Mouse (Mus musculus): ENCODE data around the gene Lamb3. TPM values are rescaled to one million over a fixed set of nuclear protein-coding genes. Genes with fewer than 3 reads are reported as not detected.

Gene Lamb3
- 10 to 100 TPM; 10.7 to 16.0 (median 11.5) TPM for total RNA-seq (2022)

- no peak for DNase-seq (ENCODE audit: low spot score)
Measured at GRCm38 (mm10) chr1:193207503-193207902, at the start of gene Lamb3. Gene Lamb3 (plus strand): TSS chr1:193207699.

GRCm38 (mm10) chr1:193159163-193159562, 48.3 kb upstream of the Lamb3 start:
- no peak for DNase-seq (ENCODE audit: low spot score)

- DNase-seq (ENCODE audit: low spot score): no peak
Measured at GRCm38 (mm10) chr1:193159613-193160012, 47.9 kb upstream of the Lamb3 start.

- DNase-seq (ENCODE audit: low spot score): no peak
Measured at GRCm38 (mm10) chr1:193160317-193161032, 47.0 kb upstream of the Lamb3 start.

GRCm38 (mm10) chr1:193167746-193168145, 39.8 kb upstream of the Lamb3 start, which contains the start of gene A130010J15Rik:
Gene A130010J15Rik (plus strand): TSS chr1:193168046.
- no peak for DNase-seq (ENCODE audit: low spot score)

GRCm38 (mm10) chr1:193169228-193169627, 38.3 kb upstream of the Lamb3 start:
- DNase-seq (ENCODE audit: low spot score): no peak

- DNase-seq (ENCODE audit: low spot score): no peak
Measured at GRCm38 (mm10) chr1:193169856-193170255, 37.6 kb upstream of the Lamb3 start.

GRCm38 (mm10) chr1:193172991-193173809, 34.3 kb upstream of the Lamb3 start:
- DNase-seq (ENCODE audit: low spot score): peak; percentile 98

GRCm38 (mm10) chr1:193173810-193174129, 33.7 kb upstream of the Lamb3 start:
- DNase-seq (ENCODE audit: low spot score): no peak

GRCm38 (mm10) chr1:193174143-193174733, 33.3 kb upstream of the Lamb3 start:
- no peak for DNase-seq (ENCODE audit: low spot score)

GRCm38 (mm10) chr1:193181104-193181503, 26.4 kb upstream of the Lamb3 start:
- DNase-seq (ENCODE audit: low spot score): no peak

- no peak for DNase-seq (ENCODE audit: low spot score)
Measured at GRCm38 (mm10) chr1:193188257-193188656, 19.2 kb upstream of the Lamb3 start.

GRCm38 (mm10) chr1:193189151-193189621, 18.3 kb upstream of the Lamb3 start:
- DNase-seq (ENCODE audit: low spot score): peak; percentile 78

GRCm38 (mm10) chr1:193189771-193190170, 17.7 kb upstream of the Lamb3 start:
- DNase-seq (ENCODE audit: low spot score): no peak

- DNase-seq (ENCODE audit: low spot score): peak; percentile 43
Measured at GRCm38 (mm10) chr1:193191675-193192283, 15.7 kb upstream of the Lamb3 start.

- DNase-seq (ENCODE audit: low spot score): no peak
Measured at GRCm38 (mm10) chr1:193194416-193195140, 12.9 kb upstream of the Lamb3 start.

GRCm38 (mm10) chr1:193195169-193195810, 12.2 kb upstream of the Lamb3 start:
- no peak for DNase-seq (ENCODE audit: low spot score)

GRCm38 (mm10) chr1:193197494-193198205, 9.8 kb upstream of the Lamb3 start:
- DNase-seq (ENCODE audit: low spot score): no peak

- DNase-seq (ENCODE audit: low spot score): no peak
Measured at GRCm38 (mm10) chr1:193198312-193198711, 9.2 kb upstream of the Lamb3 start.

Measured in heart, adult 8-10 months (tissue).